Mouse (Mus musculus) mature B cell (primary cell): ENCODE data around the gene Pear1.
"Not testable (repeated sequence)": the region's sequence is repeated elsewhere in the genome, so short reads cannot be mapped to it uniquely, and the experiment has no call there.

Experiments
- in situ Hi-C: fragments of 300-500 bp; cut with MboI; formaldehyde crosslinking; loops from 2 replicates; pipeline ENCODE4 v1.14.3; 2019

The Pear1 gene

DNA sequence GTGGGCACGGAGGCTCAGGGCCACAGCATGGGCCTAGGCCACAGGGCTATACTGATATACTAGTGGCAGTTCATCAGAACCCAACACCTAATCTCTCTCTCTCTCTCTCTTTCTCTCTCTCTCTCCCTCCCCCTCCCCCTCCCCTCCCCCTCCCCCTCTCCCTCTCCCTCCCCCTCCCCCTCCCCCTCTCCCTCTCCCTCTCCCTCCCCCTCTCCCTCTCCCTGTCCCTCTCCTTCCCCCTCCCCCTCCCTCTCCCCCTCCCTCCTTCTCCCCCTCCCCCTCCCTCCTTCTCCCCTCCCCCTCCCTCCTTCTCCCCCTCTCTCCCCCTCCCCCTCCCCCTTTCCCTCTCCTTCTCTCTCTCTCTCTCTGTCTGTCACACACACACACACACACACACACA, at the start of gene Pear1:
Gene Pear1, minus strand, starts transcription at position 101 of the 400 bp plus-strand sequence.
- in situ Hi-C loops, result not testable (repeated sequence)

DNA sequence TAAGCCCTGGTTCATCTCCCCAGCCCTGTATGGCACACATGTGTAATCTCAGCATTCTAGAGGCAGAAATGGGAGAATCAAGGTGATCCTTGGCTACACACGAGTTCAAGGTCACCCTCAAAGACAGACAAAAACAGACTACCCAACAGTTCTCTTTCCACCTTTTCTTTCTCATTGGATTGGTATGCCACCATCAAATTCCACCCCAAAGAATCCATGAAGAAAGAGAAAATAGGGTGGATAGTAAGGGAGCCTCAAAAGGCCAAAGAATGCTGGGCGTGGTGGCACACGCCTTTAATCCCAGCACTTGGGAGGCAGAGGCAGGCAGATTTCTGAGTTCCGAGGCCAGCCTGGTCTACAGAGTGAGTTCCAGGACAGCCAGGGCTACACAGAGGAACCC, 40.0 kb upstream of the Pear1 start:
- in situ Hi-C loops, result not testable (repeated sequence)

DNA sequence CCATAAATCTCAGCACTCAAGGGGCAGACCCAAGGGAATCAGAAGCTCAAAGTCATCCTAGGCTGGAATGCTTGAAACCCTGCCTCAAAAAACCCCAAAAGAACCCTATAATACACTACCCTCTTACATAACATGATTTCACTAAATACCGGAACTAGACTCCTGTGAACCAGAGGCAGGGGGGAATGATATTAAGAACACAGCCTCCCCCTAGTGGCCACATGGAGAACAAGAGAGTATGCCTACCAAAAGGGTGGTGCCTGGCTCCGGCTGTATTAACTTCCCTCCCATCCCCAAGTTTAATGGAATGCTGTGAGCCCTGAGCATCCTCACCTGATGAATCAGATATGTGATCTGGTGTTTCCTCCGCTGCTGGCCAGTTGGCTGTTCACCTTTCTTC, 35.7 kb upstream of the Pear1 start:
- in situ Hi-C loops, result no loop called here

DNA sequence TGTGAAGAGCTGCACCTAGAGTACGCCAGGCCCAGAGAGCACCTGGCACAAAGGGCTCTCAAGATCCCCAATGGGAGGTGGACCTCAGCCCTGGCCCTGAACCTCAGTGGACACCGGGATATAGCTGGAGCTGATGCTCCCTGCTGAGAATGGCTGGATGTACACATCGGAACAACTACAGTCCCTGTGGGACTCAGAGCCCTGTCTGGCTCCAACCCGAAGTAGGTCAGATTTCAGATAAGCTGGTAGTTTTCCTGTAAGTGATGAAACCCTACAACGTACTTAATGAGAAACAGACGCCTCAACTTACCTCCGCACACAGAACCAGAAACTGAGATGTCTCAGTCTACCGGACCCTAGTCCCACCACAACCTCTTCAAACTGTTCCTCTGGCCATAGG, 33.6 kb upstream of the Pear1 start:
- in situ Hi-C loops, result no loop called here

DNA sequence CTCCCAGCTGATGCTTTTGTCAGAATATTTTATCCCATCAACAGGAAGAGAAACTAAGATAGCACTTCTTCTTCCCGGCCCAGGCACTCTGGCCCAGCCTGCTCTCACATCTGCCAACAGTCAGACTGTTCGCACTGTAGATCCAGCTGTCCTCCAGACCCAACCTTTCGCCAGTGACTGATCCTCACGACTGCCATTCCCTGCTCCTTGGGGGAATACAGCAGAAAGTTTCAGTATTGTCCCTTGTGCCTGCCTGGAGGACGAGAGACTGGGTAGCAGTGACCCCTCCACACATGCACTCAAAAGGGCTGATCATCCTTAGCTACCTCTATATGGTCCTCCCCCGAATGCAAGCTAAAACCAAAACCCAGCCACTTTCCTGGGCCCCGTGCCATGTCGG, 31.8 kb upstream of the Pear1 start:
- in situ Hi-C loops, result no loop called here

DNA sequence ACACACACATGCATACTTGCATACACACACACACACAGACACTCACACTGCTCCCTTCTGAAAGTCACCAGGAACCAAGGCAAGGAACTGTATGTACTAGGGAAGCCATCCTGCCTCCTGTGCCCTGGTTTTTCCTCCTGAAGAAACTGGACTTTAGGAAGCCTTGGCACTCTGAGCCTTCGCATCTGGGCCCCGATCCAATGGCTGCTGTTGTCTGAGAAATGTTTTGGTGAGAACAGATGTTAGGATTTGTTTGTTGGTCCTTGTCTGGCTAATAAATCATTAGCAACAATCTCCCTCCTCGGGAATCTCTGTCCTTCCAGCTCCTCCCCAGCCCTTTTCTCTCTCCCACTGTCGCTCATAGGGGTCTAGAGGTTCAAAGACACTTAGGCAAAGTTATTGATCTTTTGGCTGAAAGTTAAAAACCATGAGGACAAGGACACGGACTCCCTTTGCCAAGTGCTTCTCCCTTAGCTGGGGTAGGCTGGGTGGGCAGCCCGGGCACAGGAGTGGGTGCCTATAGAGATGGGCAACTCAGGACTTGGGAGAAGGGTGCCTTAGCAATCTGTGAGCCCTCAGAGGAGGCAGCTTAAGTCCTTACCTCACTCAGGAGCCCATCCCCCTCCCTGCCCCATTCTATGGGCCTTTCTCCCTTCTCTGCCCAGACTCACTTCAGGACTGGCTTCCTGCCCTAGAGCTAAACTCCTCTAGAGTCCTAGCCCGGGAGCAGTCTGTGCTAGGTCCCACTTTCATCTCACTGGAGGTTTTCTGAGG, 30.9 kb upstream of the Pear1 start:
- in situ Hi-C loops, result no loop called here

DNA sequence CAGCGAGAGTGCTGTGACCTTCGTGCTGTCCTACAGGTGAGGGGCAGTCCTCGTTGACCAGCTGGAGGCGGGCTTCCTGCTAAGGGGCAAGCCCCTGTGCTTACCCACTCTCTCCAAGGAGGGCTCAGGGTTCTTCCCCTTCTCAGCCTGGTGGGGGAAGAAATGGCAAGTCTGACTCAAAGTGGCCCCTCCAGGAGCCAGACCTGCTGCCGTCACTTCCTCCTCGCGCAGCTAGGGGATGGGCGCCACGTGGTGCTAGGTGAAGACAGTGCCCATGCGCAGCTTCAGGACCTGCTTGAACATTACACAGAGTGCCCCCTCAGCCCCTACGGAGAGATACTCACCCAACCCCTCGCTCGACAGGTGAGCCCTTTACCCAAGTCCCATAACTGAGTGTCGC, 25.0 kb upstream of the Pear1 start:
- in situ Hi-C loops, result no loop called here

DNA sequence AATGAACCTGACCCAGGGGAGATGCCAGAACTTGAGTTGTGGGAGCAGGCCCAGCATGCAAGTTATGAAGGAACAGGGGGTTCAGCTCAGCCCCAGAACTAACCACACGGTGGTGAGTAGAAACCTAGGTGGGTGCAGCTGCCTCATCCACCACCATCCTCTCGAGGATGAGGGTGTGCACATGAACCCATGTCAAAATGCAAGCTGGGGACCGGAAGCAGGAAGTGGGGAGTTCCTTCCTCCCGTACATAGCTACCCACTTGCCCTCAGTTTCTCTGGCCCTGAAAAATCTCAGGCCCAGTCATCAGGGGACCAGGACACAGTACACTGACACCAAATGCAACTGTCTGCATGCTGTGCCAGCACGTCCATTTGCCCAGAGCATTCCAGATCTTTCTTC, 23.6 kb upstream of the Pear1 start:
- in situ Hi-C loops, result no loop called here

DNA sequence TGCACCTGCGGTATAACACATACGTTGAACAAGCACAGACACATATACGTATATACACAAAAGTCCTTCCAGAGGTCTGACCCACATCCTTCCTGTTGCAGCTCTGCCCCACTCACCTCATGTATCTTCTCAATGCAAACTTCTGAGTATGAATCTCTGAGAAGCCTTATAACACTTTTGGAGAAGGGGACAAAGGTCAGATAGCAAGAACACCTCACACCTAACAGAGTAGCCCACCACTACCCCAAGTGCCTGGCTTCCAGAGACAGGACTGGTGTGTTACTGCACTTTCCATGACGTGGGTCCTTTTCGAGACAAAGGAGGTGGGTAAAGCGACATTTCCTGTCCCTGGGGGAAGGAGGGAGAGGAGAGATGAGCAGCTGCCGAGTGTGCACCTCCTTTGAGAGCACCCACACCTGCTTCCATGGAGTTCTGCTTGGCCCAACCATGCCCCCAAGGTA, 22.6 kb upstream of the Pear1 start, which contains the start of gene Sh2d2a:
Gene Sh2d2a, plus strand, starts transcription at position 106 of the 461 bp plus-strand sequence.
- in situ Hi-C loops, result no loop called here

DNA sequence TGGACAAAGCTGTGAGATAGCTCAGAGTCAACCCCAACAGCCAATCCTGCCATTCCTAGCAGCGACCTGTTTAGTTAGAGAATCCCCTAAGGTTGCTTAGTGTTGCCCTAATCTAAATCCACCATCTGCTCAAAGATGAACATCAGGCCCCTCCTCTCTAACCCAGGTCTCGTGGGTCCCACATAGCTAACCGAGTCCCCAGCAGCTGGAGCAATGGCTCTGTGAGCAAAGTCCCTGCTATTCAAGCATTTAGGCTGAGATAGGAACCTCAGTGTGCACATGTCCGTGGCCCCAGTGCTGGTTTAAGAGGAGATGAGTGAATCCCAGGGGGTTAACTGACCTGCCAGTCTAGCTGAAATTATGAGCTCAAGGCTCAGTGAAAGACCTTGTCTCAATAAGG, 22.1 kb upstream of the Pear1 start:
- in situ Hi-C loops, result no loop called here

DNA sequence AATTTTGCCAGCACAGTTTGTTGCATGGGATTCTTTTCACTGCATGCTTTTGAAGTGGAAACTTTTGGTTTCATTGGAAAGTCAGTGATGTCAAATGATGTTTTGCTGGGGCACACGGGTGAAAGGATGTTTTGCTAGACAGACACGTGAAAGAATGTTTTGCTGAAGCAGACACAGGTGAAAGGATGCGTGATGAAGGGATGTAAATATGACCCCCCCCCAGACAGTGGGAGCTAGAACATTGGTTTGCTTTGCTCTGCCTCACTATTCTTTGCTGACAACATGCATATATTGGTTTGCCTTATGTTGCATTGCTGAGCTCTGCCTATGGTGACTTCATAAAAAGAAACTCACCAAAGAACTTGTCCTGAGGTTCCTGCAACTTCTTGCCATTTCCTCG, 20.9 kb upstream of the Pear1 start:
- in situ Hi-C loops, result no loop called here

DNA sequence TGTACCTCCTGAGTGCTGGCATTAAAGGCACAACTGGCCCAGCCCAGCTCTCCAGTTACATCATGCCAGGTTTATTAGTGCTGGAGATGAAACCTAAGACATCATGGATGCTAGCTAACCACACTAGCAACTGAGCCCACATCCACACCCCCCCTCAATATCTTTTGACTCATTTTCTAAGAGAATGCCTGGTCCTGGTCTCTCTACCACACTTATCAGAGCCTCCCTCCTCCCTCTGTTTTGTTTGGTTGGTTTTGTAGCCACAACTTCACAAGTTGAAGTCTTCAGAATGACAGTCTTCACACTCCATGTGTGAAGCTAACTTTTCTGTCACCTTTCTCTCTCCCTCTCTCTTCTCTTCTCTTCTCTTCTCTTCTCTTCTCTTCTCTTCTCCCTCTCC, 16.8 kb upstream of the Pear1 start:
- in situ Hi-C loops, result no loop called here

DNA sequence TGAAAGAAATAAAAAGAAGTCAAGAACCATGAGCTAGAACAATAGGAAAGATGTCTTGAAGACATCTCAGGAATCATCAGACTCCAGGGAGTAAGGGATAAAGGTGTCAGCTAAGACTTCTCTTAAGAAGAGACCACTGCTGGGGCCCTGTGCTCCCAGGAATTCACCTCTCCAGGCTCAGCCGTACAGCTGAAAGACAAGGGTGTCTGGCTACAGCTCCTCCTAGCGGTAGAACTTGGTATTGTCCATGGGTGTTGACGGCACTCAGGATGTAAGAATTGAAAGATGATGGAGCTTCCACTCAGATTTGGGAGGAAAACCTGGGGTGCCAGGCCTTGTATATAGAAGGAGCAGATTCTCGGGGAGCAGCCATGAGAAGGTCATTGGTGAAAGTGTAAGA, 14.5 kb upstream of the Pear1 start:
- in situ Hi-C loops, result no loop called here

DNA sequence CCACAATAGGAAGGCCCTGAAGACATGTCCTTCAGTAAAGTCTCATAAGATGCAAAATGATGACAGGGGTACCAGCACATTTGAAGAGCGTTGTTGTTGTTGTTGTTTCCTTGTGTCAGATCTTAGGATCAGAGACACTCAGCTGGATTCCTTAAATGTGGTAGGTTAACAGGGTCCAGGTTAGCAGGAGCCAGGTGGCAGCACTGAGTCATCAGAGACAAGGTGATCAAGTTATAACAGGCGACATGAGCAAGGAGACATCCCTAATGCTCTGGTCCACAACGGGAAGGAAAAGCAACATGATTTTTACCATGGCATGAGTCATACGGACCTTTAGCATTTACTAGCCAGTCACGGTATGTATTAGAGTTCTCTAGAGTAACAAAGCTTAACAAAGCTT, 9.4 kb upstream of the Pear1 start:
- in situ Hi-C loops, result no loop called here

DNA sequence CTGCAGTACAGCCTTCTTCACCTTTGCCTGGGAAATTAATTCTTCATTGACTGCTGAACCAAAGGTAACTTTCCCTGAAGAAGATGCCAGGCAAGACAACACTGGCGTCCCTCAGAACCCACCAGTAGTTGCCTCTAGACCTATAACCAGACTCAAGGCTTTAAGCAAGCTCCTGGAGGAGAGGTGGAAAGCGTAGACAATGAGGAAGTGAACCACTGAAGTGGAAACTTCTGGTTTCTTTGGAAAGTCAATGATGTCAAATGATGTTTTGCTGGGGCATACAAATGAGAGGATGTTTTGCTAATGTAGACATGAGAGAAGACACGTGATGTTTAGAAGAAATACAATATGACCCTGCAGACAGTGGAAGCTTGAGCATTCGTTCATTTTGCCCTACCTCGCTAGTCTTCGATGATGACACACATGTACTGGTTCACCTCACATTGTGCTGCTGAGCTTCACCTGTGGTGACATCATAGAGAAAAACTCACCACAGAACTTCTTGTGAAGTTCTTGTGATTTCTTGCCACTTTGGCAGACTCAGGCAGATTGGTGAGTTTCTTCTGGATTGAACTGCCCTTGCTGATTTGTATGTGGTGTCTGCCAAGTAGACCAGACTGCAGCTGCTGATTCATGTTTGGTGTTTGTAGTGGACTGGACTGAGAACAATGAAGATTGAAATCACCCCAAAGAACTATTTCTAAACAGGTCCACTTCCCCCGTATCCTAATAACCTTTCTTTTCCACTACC, 8.2 kb upstream of the Pear1 start:
- in situ Hi-C loops, result no loop called here

DNA sequence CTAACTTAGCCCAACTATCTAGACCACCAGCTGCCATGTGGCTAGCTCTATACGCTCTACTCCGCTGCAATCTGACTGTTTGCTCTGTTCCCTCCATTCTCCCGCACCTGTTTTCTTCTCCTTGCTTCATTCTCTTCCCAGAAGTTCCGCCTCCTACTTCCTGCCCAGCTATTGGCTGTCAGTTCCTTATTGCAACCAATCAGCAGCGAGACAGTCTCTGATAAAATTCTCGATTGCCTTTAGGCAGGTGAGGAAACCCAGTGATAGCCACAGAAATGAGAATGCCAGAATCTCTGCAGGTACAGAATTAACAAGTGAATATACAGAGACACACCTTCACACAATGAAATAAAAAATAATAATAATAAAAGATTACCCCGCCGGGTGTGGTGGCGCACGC, 4.9 kb upstream of the Pear1 start:
- in situ Hi-C loops, result no loop called here

DNA sequence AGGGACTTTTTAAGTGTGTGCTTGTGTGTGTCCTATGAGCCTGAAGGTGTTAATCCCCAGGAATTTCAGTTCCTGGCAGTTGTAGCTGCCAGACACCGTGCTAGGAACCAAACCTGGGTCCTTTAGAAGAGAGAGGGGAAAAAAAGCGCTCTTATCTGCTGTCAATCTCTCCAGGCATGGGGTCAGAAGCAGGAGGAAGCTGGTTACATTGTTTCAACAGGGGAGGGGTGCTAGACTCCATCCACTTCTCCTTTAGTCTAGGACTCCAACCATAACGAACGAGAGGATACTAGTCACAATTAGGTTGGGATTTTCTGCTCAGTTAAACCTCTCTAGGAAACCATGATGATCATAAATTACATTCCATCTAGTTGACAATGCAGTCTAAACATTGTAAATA, 4.3 kb upstream of the Pear1 start:
- in situ Hi-C loops, result no loop called here

DNA sequence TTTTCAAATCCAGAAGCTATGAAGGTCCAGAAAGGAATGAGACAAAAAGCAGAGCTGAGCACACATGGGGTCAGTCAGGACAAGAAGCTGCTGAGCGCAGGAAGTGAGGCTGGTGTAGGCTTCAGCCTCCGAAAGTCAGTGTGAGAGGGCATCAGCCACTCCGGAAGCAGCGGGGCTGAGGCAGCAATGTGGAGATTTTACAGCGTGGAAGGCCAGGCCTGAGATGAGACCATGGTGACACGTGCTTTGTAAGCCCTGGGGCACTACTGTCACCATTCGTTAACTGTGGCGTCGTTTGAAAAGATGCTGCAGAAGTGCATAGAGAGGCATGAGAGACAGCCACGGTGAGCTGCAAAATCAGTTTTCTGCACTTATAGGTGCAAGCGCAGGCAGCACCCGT, 5.9 kb downstream of the Pear1 start:
- in situ Hi-C loops, result no loop called here

DNA sequence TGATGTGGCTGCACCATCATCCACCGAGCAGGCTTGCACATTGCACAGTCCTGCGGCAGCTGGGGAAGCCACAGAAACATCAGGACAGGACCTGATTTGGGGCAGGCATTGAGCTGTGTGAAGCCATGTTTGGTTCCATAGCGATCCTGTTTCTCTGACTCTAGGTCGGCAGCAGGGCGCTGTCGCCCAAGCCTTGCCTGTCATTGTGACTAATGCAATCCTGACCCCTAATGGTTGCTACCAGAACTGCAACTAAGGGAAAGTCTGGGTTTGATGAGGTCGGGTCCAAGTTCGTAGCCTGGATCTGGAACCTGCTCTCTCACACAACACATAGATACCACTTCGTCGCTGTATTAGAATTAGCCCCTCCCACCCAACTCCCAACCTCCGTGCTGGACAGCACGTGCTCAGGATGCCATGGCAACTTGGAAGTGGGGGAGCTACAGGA, 7.4 kb downstream of the Pear1 start:
- in situ Hi-C loops, result no loop called here

DNA sequence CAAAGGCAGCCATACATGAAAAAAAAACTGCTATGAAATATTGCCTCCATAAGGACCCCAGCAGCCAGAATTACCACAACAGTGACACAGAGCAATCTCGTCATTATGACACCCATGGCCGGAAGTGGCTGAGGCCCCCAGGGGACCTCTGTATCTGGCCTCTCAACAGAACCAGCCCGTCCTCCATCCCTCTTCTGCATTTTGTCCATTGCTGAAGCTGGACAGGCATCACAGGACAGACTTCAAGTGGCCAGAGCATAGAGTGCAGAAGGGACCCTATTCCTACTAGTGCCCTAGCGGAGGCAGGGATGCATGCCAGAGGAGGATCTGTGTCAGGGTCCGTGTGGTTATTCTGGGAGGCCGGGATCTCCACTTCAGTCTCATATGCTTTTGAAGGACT, 7.9 kb downstream of the Pear1 start:
- in situ Hi-C loops, result no loop called here

DNA sequence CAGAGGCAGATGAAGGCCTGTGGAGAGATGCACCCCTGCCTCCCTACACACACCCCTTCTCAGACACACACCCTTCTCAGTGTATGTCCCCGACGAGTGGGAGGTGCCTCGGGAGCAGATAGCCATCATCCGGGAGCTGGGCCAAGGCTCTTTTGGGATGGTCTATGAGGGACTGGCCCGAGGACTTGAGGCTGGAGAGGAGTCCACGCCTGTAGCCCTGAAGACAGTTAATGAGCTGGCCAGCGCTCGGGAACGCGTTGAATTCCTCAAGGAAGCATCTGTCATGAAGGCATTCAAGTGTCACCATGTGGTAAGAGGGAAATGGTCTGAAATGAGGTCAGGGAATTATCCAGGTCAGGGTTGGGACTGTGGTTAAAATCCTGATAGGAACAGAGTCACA, 11.2 kb downstream of the Pear1 start:
- in situ Hi-C loops, result no loop called here

DNA sequence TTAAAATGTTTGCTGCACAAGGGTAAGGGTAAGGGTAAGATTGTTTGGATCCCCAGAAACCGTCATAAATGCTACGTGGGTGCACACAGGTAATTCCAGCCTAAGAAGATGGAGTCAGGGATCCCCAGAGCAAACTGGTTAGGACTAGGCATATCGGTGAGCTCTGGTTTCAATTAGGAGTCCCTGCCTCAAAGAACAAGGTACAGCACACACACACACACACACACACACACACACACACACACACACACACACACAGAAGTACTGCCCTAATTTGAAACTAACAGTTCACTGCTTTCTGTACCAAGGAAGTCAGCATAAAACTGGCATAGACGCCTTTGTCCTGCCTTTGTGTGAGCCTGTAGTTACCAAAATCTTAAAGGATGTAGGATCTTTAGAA, 11.7 kb downstream of the Pear1 start:
- in situ Hi-C loops, result no loop called here

DNA sequence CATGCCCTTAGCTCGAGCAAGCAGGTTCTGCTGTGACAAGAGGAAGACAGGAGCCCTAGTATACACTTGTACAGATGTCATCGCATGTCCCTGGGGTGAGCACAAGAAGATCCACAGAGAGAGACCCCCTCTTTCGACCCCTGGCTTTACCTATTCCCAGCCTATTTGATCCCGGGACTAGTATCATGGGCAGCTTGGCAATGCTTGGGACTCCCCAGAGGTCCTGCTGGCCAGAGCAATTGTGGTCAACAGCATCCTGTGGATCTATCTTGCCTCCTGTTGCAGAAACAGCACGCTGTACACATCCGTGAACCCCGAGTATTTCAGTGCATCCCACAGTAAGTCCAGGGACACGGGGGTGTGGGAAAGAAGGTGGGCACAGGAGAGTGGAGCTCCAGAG, 12.8 kb downstream of the Pear1 start:
- in situ Hi-C loops, result no loop called here
